Comparison of ENCODE assay signal across 28 mouse cellular contexts in the genomic region with DNA sequence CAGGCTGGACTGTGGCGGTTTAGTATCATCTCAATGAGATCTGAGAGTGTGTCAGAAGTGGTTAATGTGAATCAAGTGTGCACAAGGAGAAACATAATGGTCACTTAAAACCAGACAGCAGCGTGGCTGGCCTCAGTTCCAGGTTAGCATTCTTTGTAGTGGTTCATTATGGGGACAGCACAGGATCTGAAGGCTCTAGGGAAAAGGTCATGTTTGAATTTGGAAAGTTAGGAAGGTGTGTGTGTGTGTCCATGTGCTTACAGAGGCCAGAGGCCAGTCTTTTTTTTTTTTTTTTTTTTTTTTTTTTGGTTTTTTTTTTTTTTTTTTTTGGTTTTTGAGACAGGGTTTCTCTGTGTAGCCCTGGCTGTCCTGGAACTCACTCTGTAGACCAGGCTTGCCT.
"Had no signal": no experiment of that assay in that cellular context is flagged by ENCODE, and none has a peak within 500 bp of the region (broad histone marks: within the 10 kb centered on the region; RNA-seq: fewer than 3 reads in every experiment).

No protein-coding gene starts in this region.

- H3K27me3 ChIP-seq: embryonic facial prominence, embryonic 12.5 days; embryonic facial prominence, embryonic 13.5 days; embryonic facial prominence, embryonic 15.5 days; forebrain, embryonic 12.5 days; forebrain, embryonic 13.5 days; forebrain, embryonic 15.5 days had no signal

- H3K9ac ChIP-seq: embryonic facial prominence, embryonic 12.5 days; embryonic facial prominence, embryonic 13.5 days; embryonic facial prominence, embryonic 15.5 days; forebrain, embryonic 12.5 days; forebrain, embryonic 13.5 days; forebrain, embryonic 15.5 days; forebrain, postnatal 0 days had no signal

- ATAC-seq: forebrain, embryonic 13.5 days; forebrain, embryonic 14.5 days; forebrain, embryonic 15.5 days; forebrain, embryonic 16.5 days; forebrain, postnatal 0 days had no signal

- H3K9me3 ChIP-seq: embryonic facial prominence, embryonic 10.5 days; embryonic facial prominence, embryonic 12.5 days; embryonic facial prominence, embryonic 13.5 days; embryonic facial prominence, embryonic 15.5 days; forebrain, embryonic 10.5 days; forebrain, embryonic 12.5 days; forebrain, embryonic 13.5 days; forebrain, embryonic 15.5 days had no signal

- H3K27ac ChIP-seq: embryonic facial prominence, embryonic 10.5 days; embryonic facial prominence, embryonic 12.5 days; embryonic facial prominence, embryonic 13.5 days; embryonic facial prominence, embryonic 15.5 days; forebrain, embryonic 10.5 days; forebrain, embryonic 12.5 days; forebrain, embryonic 13.5 days; forebrain, embryonic 15.5 days; gastrocnemius, adult 2 months had no signal

- H3K4me2 ChIP-seq: embryonic facial prominence, embryonic 12.5 days; embryonic facial prominence, embryonic 13.5 days; embryonic facial prominence, embryonic 15.5 days; forebrain, embryonic 12.5 days; forebrain, embryonic 13.5 days; forebrain, embryonic 15.5 days had no signal

- H3K4me1 ChIP-seq: embryonic facial prominence, embryonic 12.5 days; forebrain, embryonic 10.5 days; forebrain, embryonic 12.5 days; forebrain, embryonic 13.5 days; forebrain, embryonic 15.5 days had no signal

- H3K36me3 ChIP-seq: embryonic facial prominence, embryonic 10.5 days; embryonic facial prominence, embryonic 12.5 days; embryonic facial prominence, embryonic 13.5 days; embryonic facial prominence, embryonic 15.5 days; forebrain, embryonic 10.5 days; forebrain, embryonic 12.5 days; forebrain, embryonic 15.5 days had no signal

- DNase-seq: cerebellum, adult 18-20 months; cerebellum, adult 2 months; cerebellum, adult 8-10 months; cerebellum, adult 9-10 months; cerebellum, adult 9-11 months; cerebellum, postnatal 10 days; cerebellum, postnatal 14 days; cerebellum, postnatal 25 days; cerebellum, postnatal 36 days; embryo, embryonic 11 days; forebrain, postnatal 0 days; gastrocnemius, adult 2 months; gastrocnemius, postnatal 10 days; gastrocnemius, postnatal 14 days; gastrocnemius, postnatal 25 days; gastrocnemius, postnatal 36 days; heart, adult 11 months had no signal

- H3K4me3 ChIP-seq: embryonic facial prominence, embryonic 10.5 days; embryonic facial prominence, embryonic 12.5 days; embryonic facial prominence, embryonic 13.5 days; embryonic facial prominence, embryonic 15.5 days; erythroblast, embryonic 14.5 days; forebrain, embryonic 10.5 days; forebrain, embryonic 12.5 days; forebrain, embryonic 13.5 days; forebrain, embryonic 15.5 days; gastrocnemius, adult 2 months had no signal
